Mouse (Mus musculus) embryonic fibroblast, embryonic 13.5 days (primary cell): Measurements from ENCODE around the gene Olfr211.

Experiments used
- CTCF ChIP-seq: IDR thresholded peaks from 2 replicates; pipeline ENCODE4 v1.5.1; 2011; ENCODE audit warnings: mild to moderate bottlenecking, control low read depth, low read length, moderate library complexity, borderline replicate concordance; ENCODE audit not compliant: insufficient read depth
- POLR2A ChIP-seq: IDR thresholded peaks from 2 replicates; pipeline ENCODE4 v1.6.1; 2011; ENCODE audit warnings: low read depth, mild to moderate bottlenecking, control low read depth, low read length, moderate library complexity

- TF ChIP-seq CTCF (no peak), POLR2A (no peak)
Measured at GRCm38 (mm10) chr6:116542500-116542899, 53.6 kb downstream of the Olfr211 start.
